Mouse (Mus musculus): Measurements from ENCODE around the gene H13. TPM values are rescaled to one million over a fixed set of nuclear protein-coding genes. Genes with fewer than 3 reads are reported as not detected.
A peak's percentile ranks its signal among the peaks of the same experiment; 100 is the strongest.

The H13 gene
- polyA plus RNA-seq, 1 experiment from 2014 or later: 59.1 TPM

DNA sequence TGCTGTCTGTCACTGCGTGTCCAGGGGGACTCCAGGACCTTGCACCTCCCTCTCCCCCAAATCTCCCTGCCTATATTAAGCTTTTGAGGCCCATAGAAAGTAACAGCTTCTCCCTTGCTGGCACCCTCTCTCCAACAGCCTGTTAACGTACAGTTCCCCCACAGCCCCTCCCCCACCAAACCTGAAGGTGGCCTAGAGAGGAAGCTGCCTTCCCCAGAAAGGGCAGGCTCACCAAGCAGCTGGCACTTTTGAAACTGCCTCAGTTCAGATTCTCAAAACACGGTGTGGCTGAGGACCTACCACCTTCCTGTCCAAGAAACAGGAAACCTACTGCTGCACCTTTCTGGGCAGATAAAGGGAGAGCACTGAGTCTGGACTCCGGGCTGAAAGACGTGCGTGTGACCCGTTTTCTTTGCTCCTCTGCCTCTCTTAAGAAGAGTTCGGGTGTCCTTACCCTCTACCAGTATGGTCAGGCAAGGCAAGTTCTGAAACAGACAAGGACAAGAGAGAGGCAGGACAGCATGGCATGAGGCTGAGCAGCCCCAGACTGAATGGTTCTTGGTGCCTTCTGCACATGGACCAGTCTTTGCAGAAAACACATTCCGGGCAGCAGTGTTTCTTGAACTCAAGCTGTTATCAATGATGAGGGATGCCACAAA is 1.9 kb downstream of the H13 start:
- WGBS (ENCODE audit: insufficient replicate concordance): 18% methylated on average over 9 of the region's 9 CpGs
- peak overlapping the region; percentile 96 for H3K4me2 ChIP-seq
- H3K4me3 ChIP-seq: peak overlapping the region; percentile 77
- H3K27me3 ChIP-seq (replicated peaks): 0 out of 2 replicates have a peak, but pooled peaks cover 3% of the 10 kb centered on the region
- H3K36me3 ChIP-seq: peaks cover 38% of the 10 kb centered on the region
- peaks cover 54% of the 10 kb centered on the region for H3K4me1 ChIP-seq
- ATAC-seq: no peak
- peak overlapping the region; percentile 84 for H3K9ac ChIP-seq
- H3K27ac ChIP-seq: peak overlapping the region; percentile 55
- no peaks in the 10 kb centered on the region for H3K9me3 ChIP-seq (replicated peaks)

DNA sequence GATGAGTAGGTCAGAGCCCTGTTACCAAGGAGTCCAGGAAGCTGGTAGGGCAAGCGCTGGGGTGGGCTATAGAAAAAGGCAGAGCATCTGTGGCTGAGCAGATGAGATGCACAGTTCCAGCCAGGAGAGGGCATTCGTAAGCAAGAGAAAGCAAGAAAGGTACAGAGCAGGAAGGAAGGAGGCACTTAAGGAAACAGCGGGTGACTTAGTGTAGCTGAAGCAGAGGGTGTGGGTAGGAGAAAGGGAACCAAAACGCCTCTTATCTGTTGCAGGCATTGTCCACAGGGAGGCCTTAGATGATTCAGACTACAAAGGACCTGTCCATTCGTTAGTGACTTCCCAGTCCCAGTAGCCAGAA is 2.4 kb downstream of the H13 start:
- peak overlapping the region; percentile 84; the same call in 1 of the 2 replicates for H3K9ac ChIP-seq
- H3K4me2 ChIP-seq: peak overlapping the region; percentile 96
- H3K27me3 ChIP-seq (replicated peaks): 0 out of 2 replicates have a peak, but pooled peaks cover 3% of the 10 kb centered on the region
- 12% methylated on average over 5 of the region's 5 CpGs for WGBS (ENCODE audit: insufficient replicate concordance)
- H3K4me3 ChIP-seq: peak overlapping the region; percentile 77
- peaks cover 56% of the 10 kb centered on the region for H3K4me1 ChIP-seq
- peak; percentile 51 for ATAC-seq
- H3K9me3 ChIP-seq (replicated peaks): no peaks in the 10 kb centered on the region
- H3K36me3 ChIP-seq: peaks cover 43% of the 10 kb centered on the region
- peak overlapping the region; percentile 55; the same call in 1 of the 2 replicates for H3K27ac ChIP-seq

DNA sequence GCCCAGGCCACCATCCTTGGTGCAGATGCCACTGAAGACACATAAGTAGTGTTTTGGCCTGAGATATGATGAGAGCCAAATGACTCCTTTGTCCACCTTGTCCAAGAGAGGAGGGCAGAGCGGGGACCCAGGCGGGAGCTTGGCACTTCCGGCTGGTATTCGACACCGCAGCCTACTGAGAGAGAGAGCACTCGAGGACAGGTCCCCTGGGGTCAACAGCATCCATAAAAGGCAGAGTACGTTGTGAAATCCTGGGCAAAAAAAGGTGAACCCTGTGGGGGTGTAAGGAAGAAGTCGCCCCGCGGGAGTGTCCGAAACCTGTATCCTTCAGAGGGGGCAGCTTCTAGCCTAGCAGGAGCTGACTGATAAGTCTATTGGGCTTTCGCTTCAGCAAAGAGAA is 2.9 kb downstream of the H13 start:
- Histone ChIP-seq H3K4me3 (peak overlapping the region; percentile 77; the same call in 1 of the 2 replicates), H3K4me2 (peak overlapping the region; percentile 96), H3K9me3 (replicated peaks) (no peaks in the 10 kb centered on the region), H3K4me1 (peaks cover 56% of the 10 kb centered on the region), H3K27ac (peak overlapping the region; percentile 55; the same call in 1 of the 2 replicates), H3K27me3 (replicated peaks) (0 out of 2 replicates have a peak, but pooled peaks cover 3% of the 10 kb centered on the region), H3K36me3 (peaks cover 48% of the 10 kb centered on the region), H3K9ac (no peak overlapping the region)
- 80% methylated on average over 12 of the region's 12 CpGs for WGBS (ENCODE audit: insufficient replicate concordance)
- ATAC-seq: no peak

DNA sequence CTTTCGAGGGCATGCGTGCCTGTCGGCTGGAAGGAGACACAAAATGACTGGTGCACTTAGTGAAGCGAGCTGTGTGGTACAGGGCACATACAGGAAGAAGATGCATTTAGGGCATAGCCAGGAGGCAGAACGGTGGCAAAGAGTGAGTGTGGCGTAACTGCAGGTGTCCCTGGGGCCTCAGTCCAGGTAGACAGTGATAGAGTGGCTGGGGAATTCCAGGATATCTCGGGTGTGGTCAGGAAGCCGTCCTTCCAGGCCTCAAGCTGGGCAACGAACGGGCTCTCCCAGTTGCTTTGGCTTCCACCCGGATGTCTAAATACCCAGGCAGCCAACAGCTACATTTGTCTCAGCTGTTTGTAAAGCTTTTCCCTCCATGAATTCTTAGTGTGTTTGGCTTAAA is 4.9 kb downstream of the H13 start:
- peaks cover 67% of the 10 kb centered on the region for H3K36me3 ChIP-seq
- H3K9ac ChIP-seq: no peak overlapping the region
- H3K27me3 ChIP-seq (replicated peaks): no peaks in the 10 kb centered on the region
- H3K9me3 ChIP-seq (replicated peaks): no peaks in the 10 kb centered on the region
- no peak overlapping the region for H3K4me3 ChIP-seq
- peaks cover 54% of the 10 kb centered on the region for H3K4me1 ChIP-seq
- H3K4me2 ChIP-seq: no peak overlapping the region
- 67% methylated on average over 11 of the region's 11 CpGs for WGBS (ENCODE audit: insufficient replicate concordance)
- no peak for ATAC-seq
- H3K27ac ChIP-seq: no peak overlapping the region

DNA sequence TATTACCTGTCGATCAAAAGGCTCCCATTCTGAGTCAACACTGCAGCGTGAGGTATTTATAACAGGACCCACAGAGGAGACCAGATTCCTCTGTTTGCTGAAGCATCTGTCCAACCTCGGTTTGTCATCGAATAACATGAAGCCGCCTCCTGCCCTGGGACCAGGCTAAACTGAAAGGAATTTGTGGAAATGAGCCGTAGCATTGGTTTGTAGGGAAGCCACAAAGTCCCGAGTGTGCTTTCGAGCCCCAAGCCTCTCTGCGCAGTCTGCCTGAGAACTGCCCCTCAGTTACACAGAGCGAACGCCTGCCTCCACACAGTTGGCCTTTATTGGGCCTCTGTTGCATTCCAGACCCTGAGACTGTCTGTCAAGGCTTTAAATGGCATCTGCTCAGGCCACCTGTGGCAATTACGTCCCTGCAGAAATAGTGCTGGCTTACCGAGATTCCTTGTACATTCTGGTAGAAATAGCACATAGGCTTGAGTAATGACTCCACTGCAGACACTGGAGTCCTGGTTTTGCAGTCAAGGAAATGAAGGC is 6.1 kb downstream of the H13 start:
- no peak overlapping the region for H3K4me3 ChIP-seq
- no peak overlapping the region for H3K4me2 ChIP-seq
- no peaks in the 10 kb centered on the region for H3K9me3 ChIP-seq (replicated peaks)
- H3K9ac ChIP-seq: no peak overlapping the region
- no peak for ATAC-seq
- no peaks in the 10 kb centered on the region for H3K27me3 ChIP-seq (replicated peaks)
- WGBS (ENCODE audit: insufficient replicate concordance): 76% methylated on average over 13 of the region's 13 CpGs
- H3K4me1 ChIP-seq: peaks cover 51% of the 10 kb centered on the region
- no peak overlapping the region for H3K27ac ChIP-seq
- H3K36me3 ChIP-seq: peaks cover 78% of the 10 kb centered on the region

DNA sequence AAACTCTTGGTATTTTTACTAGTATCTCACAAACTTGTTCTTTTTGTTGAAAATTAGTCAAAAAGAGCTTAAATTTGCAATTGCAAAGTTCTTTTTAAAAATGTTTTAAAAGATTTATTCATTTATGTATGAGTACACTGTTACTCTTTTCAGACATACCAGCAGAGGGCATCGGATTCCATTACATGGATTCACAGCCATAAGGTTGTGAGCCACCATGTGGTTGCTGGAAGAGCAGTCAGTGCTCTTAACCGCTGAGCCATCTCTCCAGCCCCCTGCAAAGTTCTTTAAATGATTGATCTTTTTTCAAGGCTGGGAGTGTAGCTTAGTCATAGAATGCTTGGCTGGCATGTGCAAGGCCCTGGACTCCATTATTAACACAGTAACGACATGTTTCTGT is 9.0 kb downstream of the H13 start:
- ATAC-seq: no peak
- Histone ChIP-seq H3K9me3 (replicated peaks) (no peaks in the 10 kb centered on the region), H3K4me3 (no peak overlapping the region), H3K36me3 (peaks cover 92% of the 10 kb centered on the region), H3K27ac (no peak overlapping the region), H3K27me3 (replicated peaks) (no peaks in the 10 kb centered on the region), H3K4me1 (peaks cover 21% of the 10 kb centered on the region), H3K4me2 (no peak overlapping the region), H3K9ac (no peak overlapping the region)
- WGBS (ENCODE audit: insufficient replicate concordance): 64% methylated on average over 3 of the region's 3 CpGs

DNA sequence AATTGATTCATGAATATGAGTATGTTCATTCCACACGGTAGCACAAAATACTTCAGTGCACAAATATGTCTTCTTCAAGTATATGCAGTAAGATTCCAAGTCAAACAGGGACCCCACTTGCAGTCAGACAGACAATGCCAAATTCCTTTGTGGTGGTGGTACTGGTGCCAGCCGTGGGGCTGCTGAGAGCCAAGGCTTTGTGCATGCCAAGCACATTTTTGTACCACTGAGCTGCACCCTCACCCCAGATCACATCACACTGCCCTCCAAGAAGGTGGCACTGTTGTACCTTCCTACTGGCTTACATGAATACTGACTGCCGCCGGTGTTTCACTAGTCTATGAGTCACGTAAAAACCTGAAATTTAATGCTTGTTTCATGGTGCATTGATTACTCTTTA is 9.7 kb downstream of the H13 start:
- no peak overlapping the region for H3K9ac ChIP-seq
- no peak overlapping the region for H3K4me3 ChIP-seq
- ATAC-seq: no peak
- peaks cover 20% of the 10 kb centered on the region for H3K4me1 ChIP-seq
- 78% methylated on average over 5 of the region's 5 CpGs for WGBS (ENCODE audit: insufficient replicate concordance)
- H3K9me3 ChIP-seq (replicated peaks): no peaks in the 10 kb centered on the region
- no peak overlapping the region for H3K27ac ChIP-seq
- H3K4me2 ChIP-seq: no peak overlapping the region
- H3K36me3 ChIP-seq: peaks cover 97% of the 10 kb centered on the region
- H3K27me3 ChIP-seq (replicated peaks): no peaks in the 10 kb centered on the region

DNA sequence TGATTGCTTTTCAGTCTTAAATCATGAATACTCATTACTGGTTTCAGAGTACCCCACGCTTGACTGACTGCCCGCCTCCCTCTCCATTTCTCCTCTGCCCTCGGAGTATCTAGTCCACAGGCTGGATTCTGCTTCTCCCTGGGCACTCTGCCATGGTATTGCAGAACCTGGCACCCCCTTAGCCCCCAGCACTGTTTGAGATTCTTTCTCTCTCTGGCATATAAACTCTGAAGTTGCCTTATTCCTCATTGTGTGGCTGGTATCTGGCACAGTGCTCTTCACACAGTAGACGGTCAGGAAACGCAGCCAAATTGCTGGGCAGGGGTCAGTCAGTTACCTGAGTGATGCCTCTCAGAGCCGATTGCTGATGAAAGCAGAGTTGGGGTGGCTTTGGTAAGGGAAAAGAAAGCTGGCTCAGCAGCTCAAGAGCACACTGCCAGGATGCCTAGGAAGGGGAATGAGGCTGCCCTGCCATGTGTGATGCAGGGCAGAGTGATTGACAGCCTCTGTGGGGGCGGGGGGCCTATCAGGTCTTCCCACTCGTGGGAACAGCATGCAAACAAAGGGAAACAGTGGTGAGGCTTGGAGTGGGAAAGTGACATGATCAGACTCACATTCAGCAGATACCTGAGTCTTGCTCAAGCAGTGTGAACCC is 10.6 kb downstream of the H13 start:
- Histone ChIP-seq H3K27me3 (replicated peaks) (no peaks in the 10 kb centered on the region), H3K9ac (no peak overlapping the region), H3K27ac (no peak overlapping the region), H3K9me3 (replicated peaks) (no peaks in the 10 kb centered on the region), H3K4me1 (peaks cover 20% of the 10 kb centered on the region), H3K4me3 (no peak overlapping the region), H3K36me3 (peaks cover 99% of the 10 kb centered on the region), H3K4me2 (no peak overlapping the region)
- no peak for ATAC-seq
- 70% methylated on average over 8 of the region's 8 CpGs for WGBS (ENCODE audit: insufficient replicate concordance)

DNA sequence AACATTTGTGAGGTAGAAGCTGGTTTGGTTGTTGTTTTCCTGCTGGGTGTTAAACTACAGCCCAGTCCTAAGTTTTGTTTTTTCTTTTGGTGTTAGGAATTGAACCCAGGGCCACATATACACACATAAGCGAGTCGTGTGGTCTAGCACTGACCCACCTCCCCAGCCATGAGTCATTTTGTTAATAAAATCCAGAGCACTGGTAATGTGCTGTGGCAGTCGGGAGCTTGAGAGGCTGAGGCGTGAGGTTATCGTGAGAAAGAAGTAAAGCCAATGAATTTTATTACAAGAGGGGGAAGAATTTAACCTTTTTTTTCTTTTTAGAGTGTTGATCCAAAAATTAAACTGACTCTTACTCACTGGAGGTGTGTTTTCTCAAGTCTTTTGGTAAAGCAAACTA is 13.8 kb downstream of the H13 start:
- H3K36me3 ChIP-seq: peaks cover 99% of the 10 kb centered on the region
- 87% methylated on average over 5 of the region's 5 CpGs for WGBS (ENCODE audit: insufficient replicate concordance)

DNA sequence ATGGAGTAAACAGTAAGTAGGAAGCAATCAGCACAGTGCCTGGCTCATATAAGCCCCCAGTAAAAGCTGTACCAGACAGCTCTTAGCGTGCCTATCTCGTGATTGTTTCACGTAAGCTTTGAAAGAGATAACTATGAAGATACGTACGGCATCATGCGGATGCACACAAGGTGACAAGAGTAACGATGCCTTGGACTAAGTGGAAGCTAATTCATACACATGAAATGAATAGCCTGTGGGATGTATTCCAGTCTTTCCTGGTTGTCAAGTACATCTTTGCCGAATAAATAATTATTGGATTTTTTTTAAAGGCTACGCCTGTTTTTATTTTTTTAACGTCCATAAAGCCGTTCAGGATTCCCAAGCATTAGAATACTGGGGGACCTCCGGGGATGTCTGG is 17.1 kb downstream of the H13 start:
- WGBS (ENCODE audit: insufficient replicate concordance): 61% methylated on average over 12 of the region's 12 CpGs
- peak overlapping the region; percentile 75 for H3K4me2 ChIP-seq
- H3K9me3 ChIP-seq (replicated peaks): no peaks in the 10 kb centered on the region
- no peaks in the 10 kb centered on the region for H3K27me3 ChIP-seq (replicated peaks)
- H3K4me3 ChIP-seq: peak overlapping the region; percentile 64
- peak overlapping the region; percentile 67 for H3K27ac ChIP-seq
- peaks cover 99% of the 10 kb centered on the region for H3K36me3 ChIP-seq
- H3K4me1 ChIP-seq: peaks cover 26% of the 10 kb centered on the region
- no peak for ATAC-seq
- H3K9ac ChIP-seq: peak overlapping the region; percentile 51

More for the DNA sequence above, 13.8 kb downstream of the H13 start:
- H3K9ac ChIP-seq: no peak overlapping the region
- peaks cover 19% of the 10 kb centered on the region for H3K4me1 ChIP-seq
- no peak overlapping the region for H3K27ac ChIP-seq
- H3K27me3 ChIP-seq (replicated peaks): no peaks in the 10 kb centered on the region
- H3K9me3 ChIP-seq (replicated peaks): no peaks in the 10 kb centered on the region
- ATAC-seq: no peak
- no peak overlapping the region for H3K4me3 ChIP-seq
- H3K4me2 ChIP-seq: no peak overlapping the region

DNA sequence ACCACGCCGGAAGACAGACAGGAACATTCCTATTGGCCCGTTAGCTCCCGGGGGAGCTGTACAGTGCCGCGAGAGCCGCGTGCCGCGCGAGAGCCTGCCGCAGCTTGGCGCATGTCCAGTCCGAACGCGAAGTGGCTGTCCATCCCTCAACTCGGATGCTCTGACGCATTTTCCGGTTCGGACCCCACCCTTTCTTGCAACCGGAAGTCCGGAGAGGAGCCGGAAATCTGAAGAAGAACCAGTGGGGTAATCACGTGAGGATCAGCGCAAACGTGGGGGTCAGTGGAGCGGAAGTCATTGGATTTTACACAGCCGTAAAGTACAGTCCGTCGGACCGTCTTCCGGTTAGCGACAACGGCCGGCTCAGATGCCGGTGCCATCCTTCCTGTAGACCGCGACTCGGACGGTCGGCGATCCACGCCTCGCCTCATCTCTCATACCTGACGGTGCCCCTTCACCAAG is 17.6 kb downstream of the H13 start, which contains the start of gene Mcts2:
TSS of gene Mcts2 (plus strand) at position 230 of the 462 bp plus-strand sequence.
- H3K4me3 ChIP-seq: peak within 1 kb of the TSS; percentile 64
- 63% methylated on average over 45 of the region's 45 CpGs for WGBS (ENCODE audit: insufficient replicate concordance)
- H3K9me3 ChIP-seq (replicated peaks): no peaks in the 10 kb centered on the region
- H3K36me3 ChIP-seq: peaks cover 95% of the 10 kb centered on the region
- ATAC-seq: peak; percentile 95
- H3K4me2 ChIP-seq: peak within 1 kb of the TSS; percentile 75
- H3K27ac ChIP-seq: peak within 1 kb of the TSS; percentile 67
- peaks cover 29% of the 10 kb centered on the region for H3K4me1 ChIP-seq
- no peaks in the 10 kb centered on the region for H3K27me3 ChIP-seq (replicated peaks)
- H3K9ac ChIP-seq: peak within 1 kb of the TSS; percentile 68

DNA sequence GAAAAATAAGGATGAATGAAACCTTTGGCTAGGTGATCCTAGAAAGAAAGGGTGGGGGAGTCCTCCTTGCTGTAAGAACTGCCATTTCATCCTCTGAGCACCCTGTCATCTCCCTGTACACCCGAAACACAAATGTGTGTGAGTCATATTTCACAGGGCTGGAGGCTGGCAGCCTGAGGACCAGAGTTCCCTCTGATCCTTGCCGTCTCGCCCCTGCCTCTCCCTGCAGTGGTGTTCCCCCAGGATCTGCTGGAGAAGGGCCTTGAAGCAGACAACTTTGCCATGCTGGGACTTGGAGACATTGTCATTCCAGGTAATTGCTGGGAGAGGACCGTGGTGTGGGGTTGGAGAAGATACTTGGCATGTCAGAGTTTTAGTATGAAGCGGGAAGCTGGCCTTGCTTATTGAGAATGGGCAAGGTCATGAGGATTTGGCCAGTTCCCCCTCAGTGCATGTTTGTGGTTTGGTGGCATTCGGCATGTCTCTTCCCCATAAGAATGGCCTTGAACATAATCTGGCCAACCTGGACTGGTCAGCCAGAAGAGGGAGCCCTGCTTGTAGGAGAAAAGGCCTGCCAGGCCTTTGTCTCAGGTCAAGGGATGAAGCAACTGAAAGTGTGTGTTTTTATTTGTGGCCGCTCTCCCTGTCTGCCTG is 22.4 kb downstream of the H13 start:
- Histone ChIP-seq H3K9ac (no peak overlapping the region), H3K36me3 (peaks cover 74% of the 10 kb centered on the region), H3K4me1 (peaks cover 31% of the 10 kb centered on the region), H3K9me3 (replicated peaks) (no peaks in the 10 kb centered on the region), H3K4me2 (no peak overlapping the region), H3K27ac (0 out of 2 replicates have a peak overlapping the region, but pooled peaks have one; percentile 42), H3K27me3 (replicated peaks) (no peaks in the 10 kb centered on the region), H3K4me3 (no peak overlapping the region)
- WGBS (ENCODE audit: insufficient replicate concordance): 64% methylated on average over 7 of the region's 7 CpGs
- no peak for ATAC-seq
